Mouse (Mus musculus) cerebellum, adult 11 months (tissue): ENCODE data around the gene Neu3.

Experiments
- DNase-seq: peaks from one replicate; pipeline ENCODE4 v3.0.0; 2022

Gene Neu3

DNA sequence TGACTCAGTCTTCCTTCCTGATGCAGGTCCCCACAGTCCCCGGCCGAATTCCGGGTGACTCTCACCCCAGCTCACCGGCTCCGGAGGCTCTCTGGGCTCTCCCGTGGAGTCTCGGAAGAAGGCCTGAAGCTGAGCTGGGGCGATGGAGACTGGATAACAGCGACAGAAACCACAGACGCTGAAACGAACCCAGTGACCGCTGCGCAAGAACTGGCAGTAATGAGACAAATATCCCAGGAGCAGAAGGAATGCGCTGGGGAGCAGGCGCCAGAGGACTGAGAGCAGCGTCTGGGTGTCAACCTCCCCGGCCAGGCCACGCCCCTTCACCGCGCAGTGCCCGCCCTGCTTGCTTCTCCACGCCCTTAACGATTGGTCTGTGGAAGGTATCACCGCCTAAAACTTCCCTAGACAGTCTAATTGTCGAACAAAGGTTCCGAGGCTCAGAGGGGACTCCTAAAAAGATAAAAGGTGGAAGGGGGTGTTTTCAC lies at the start of gene Neu3:
Neu3 (minus strand) TSS at position 335 of the 488 bp plus-strand sequence.
- DNase-seq = peak; percentile 92

DNA sequence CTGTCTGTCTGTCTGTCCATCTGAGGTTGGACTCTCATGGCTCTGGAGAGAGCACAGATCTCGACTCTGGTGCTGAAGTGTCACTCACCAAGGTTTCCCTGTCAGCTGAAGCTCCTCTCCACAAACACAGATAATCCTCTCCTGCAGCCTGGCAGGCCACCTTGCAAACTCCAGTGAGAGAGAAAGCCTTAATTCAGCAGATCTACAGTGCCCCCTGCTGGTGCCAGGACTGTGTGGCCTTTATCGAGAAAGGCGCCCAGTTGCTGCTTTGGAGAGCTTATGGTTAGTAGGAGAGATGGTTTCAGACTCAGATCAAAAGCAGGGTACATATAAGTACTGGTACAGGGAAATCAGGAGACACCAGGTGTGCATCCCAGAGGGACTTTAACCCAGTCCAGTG lies 48.1 kb upstream of the Neu3 start:
- peak; percentile 58 for DNase-seq

DNA sequence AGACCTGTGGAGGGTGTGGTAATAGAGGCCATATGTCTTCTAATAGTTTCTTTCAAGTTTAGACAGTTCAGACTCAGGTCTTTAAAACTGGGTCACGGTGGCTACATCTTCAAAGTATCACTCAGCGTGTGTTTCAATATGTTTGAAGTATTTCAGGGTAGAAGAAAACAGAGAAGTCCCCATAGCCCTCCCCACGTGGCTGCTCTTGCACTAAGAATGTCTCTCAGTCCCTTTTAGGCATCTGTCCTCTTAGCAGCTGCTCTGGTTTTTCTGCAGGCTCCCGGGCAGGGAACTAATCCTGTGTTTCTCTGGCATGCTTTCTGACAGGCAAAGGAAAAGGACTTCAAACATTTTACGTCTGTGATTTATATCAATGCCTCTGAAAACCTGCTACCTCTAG lies 47.7 kb upstream of the Neu3 start:
- no peak for DNase-seq

DNA sequence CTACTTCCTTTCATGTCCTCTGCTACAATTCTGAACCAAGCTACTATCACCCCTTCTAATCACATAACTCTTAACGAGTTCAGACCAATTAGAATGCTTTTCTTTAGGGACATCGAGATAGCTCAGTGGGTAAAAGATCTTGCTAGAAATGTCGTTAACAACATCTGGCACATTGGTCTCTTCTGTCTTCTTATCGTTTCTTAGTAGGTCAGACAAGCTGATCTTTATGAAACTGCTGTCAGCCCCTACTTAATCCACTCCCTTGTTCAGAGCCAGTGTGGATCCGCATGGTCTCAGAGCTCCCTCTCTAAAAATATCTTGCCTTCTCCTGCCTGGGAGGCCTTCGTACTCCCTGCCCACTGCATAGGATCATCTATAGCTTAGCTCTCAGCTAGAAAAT lies 45.7 kb upstream of the Neu3 start:
- DNase-seq = no peak

DNA sequence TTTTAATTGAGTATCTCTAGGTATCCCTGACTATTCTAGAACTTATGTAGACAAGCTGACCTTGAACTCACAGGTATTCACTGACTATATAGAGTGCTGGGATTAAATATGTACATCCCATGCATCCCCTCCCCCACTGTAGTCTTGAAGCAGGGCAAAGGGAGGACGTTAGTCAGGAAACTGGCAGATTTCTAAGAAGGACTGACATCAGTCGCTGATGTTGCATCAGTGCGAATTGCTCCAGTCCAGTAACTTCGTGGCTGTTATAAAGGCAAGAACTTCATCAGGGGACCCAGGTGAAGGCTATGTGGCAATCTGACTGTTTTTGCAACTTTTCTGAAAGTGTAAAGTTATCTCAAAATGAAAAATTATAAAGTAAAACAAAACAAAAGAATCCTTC lies 41.1 kb upstream of the Neu3 start:
- DNase-seq = no peak

DNA sequence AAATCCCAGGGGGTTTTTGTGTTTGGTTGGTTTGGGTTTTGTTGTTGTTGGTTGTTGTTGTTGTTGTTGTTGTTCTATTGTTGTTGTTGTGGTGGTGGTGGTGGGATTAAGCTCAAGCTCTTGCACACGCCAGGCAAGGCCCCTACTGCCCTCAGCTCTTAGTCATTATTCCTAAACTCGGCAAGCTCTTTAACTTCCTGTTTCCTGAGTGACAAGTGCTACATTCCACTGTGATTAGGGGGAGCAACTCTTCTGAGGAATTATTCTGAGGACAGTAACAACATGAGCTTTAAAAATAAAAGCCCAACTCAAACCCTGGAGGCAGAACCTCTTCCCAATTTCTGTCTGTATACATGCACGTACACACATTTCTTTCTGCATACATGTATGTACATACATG lies 37.0 kb upstream of the Neu3 start:
- no peak for DNase-seq

DNA sequence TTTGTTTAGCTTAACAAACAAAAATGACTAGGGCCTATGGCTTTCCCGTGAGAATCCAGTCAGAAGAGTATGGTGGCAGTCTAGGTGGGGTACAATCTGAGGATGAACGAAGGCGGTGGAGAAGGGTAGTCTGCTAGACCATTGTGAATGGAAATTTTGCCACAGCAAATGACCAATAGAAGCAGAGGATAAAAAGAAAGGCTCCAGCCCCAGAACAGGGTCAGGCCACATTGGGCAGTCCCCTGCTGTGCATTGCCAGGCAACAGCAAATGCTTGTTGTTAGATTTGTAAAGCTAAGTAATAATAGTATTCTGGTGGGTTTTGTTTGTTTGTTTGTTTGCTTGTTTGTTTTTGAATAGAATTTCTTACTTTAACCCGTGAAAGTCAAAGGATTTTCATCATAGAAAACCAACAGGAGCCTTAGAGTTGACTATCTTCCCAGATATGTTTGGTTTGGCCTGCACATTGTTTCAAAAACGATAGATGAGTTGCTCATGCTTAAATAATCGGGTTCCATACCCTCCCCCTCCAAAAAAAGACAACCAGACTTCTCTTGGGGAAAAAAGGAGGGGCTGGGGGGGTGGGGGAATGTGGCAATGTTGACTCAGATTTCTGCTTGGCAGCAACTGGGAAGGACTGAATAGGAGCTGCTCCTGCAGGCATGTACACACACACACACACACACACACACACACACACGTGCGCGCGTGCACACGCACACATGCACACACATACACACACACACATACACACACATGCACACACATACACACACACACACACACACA lies 36.2 kb upstream of the Neu3 start:
- DNase-seq = no peak

DNA sequence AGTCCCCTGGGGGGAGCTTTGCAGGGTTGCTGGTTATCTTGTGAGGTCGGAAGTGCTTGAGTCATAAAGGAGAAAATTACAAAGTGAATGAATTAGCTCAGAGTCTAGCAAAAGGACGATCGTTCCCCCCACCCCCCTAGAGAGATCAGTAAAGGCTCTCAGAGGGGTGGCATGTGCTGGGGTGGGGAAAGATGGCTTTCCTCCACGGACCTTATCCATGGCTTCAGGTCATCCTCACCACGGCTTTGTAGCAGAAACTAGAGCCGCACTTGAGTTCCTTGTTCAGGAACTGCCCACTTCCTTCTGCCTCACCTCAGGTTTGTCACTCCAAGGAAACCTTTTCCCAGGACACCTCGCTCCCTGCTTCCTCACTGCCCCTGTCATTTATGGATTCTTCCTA lies 35.1 kb upstream of the Neu3 start, which contains the start of gene Spcs2:
Spcs2 (minus strand) TSS at position 101 of the 400 bp plus-strand sequence.
- no peak for DNase-seq

DNA sequence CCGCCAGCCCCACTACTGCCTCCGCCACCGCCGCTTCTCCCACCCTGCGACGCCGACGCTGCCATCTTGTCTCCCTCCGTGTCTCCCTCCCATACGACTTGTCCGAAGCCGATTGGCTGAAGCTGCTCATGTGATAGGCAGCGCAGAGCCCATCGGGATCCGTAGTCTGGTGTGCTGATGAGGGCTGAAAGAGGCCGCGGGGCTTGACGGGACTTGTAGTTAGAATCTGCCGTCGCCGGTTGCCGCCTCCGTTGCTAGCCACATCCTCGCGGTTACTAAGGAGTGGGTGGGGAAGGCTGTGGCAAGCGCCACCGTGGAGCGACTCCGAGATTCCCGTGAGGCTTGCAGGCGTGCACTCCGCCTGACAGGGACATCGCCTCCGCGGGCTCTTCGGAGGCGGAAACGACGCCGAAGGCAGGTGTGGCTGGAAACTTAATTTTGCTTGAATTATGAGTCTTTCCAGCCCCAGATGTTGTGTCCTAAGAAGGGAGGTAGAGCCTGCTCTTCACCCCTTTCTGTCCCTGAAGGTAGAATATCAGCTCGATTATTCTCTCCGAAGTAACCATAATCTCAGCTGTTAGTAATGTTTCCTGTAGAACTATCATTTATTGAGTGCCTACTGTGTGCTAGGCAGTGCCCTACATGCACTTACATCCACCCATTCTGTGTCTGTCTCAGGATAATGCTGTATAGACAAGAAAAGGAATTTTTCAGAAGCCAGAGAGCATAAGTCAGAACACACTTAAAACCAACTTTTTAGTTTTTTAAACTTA lies 30.8 kb upstream of the Neu3 start, which contains the start of gene Xrra1:
Xrra1 (plus strand) TSS at position 304 of the 773 bp plus-strand sequence.
- DNase-seq = peak; percentile 94

DNA sequence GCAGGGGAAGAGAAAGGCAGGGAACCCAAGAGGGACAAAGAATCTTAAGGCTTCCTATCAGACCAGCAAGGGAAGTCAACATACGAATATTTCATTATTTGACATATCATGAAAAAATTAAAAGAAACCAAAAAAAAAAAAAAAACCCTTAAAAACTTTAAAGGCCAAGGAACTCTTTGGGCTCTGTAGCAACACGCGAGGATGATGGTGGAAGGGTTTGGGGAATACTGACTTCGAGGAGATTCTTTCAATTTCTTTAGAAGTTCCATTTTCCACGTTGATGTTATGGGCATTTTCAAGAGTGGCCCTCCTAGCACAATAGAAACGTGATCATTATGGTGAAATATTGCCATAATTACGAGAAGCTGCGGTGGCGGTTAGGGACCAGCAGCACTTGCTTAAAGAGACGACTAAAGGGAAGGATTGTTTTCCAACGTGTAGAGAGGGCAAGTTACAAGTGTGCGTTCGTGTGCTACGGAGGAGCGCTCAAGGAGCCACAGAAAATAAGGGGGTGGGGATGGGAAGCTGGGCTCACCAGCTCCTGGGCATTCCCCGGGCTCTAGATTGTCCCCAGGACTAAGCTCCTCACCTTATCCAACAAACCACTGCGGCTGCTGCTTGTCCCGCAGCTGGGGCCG lies 30.1 kb upstream of the Neu3 start:
- no peak for DNase-seq

DNA sequence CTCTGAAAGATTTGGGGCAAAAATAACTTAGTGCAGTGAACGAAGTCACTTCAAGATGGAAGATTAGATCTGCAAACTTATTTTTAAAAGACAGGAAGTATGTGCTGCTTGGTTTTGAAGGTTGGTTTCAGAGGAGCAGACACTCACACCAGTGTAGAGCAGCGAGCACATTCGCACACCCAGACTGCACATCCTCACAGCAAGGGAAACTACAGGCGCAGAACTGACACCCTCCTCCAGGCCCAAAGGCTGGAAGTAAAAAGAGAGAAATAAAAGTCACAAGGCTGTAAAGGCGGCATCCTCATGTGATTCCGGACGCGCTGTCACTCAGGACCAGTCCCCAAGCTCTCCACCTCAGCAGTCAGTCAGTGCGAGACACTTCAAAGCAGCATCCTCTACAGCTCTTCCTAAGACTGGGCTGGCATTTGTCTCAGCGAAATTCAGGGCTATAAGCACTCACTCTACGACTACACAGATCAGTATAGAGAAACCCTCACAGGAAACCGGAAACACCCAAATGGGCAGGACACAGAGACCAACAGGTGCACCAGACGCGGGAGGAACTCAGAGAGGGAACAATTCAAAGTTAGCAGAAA lies 28.1 kb upstream of the Neu3 start:
- DNase-seq = no peak

DNA sequence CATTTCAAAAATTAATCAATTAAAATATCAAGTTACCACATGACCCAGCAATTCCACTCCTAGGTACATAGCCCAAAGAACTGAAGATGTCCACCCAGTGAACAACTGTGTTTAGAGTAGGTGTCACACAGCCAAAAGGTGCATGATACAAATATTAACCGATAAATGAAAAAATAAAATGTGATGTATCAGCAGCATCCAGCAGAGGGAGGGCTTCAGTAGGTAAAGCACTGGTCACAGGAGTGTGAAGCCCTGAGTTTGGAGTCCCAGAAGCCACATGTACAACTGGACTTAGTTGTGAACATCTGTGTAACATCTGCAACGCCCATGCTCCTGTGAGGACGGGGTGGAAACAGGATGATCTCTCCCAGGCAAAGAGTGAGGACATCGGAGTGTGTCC lies 26.1 kb upstream of the Neu3 start:
- DNase-seq = no peak

DNA sequence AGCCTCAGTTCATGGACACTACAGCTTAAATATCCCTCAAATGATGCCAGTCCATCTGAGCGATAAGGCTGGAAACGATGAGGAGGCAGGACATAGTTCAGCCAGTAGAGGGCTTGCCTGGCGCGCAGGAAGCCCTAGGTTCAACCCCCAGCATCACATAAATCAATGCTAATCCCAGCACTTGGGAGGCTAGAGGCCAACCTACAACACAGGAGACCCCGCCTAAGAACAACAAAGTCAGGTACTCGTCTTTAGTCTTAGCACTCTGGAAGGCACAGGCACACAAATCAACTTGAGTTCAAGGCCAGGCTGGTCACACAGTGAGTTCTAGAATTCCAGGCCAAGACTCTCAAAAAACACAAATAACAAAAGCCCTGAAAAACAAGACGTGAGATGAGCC lies 25.1 kb upstream of the Neu3 start:
- no peak for DNase-seq

DNA sequence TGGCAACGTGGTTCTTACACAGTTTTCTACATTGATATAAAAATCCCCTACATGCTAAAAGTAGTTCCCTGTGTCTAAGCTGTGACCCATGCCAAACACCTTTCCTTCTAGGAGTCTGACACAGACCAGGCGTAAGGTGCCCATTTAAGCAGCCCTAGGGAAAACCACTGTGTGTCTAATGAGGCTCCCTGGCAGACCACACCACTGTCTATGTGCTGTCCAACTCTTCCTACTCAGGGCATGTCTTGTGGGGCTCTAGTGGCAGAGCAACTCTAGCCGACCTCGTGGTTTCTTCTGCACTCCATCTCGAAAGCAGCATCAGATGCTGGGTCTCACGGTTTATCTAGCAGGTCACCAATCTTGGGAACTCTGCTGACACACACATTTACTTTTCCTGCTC lies 23.4 kb upstream of the Neu3 start:
- no peak for DNase-seq

DNA sequence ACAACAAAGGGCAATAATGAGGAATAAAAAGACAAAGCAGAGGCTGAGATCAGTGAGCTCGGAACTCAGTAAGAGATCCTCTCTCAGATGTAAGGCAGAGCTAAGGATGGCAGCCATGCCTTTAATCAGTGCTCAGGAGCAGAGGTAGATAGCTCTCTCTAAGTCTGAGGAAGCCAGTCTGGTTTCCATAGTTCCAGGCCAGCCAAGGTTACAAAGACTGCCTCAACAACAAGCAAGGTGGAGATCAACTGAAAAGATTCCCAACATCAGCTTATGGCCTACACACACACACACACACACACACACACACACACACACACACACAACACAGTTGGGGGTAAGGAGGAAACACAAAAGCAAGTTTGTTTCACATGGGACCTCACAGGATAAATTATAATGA lies 22.9 kb upstream of the Neu3 start:
- no peak for DNase-seq

DNA sequence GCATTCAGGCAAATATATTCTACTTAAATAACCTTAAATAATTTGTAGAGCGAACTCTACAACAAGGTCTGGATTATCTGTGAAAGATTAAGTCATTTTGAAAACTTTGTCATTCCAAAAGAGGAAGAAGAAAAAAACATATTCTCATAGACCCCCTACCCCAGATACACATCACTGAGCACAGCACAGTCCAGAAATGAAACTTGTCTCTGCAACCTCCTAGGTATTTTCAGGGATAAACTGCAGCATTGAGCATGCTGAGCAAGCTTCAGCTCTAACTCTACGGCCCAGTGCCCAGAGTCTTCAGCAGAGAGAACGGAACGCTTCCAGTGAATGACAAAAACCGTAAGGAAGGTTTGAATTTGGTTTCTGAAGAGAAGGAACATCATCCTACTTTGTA lies 22.3 kb upstream of the Neu3 start:
- DNase-seq = no peak

DNA sequence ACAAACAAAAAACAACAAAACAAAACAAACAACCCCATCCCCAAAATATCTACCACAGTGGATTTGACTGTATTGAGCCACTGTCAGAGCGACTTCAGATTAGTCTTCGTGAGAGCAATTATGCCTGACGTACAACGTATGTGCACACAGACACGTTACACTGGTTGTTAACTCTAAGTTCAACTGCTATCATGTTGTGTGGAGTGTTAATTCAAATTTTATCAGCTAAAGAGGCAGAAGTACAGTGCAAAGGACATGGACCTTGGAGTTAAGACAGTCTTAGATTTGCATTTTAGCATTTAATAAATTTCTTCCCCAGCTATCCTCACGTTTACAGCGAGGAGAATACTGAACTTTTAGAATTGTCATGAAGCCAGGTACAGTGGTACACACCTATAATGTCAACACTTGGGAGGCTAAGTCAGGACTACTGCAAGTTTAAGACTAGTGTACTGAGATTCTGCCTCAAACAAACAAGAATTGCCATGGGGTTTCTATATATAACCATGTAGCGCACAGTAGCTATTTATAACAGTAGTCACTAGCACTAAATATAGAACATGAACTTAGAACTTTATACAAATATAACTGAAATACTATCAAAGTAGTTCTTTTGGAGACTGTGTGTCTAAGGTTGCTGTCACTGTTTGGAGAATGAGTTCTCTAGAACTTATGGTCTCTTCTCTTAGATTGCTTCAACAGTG lies 17.5 kb upstream of the Neu3 start:
- DNase-seq = no peak

DNA sequence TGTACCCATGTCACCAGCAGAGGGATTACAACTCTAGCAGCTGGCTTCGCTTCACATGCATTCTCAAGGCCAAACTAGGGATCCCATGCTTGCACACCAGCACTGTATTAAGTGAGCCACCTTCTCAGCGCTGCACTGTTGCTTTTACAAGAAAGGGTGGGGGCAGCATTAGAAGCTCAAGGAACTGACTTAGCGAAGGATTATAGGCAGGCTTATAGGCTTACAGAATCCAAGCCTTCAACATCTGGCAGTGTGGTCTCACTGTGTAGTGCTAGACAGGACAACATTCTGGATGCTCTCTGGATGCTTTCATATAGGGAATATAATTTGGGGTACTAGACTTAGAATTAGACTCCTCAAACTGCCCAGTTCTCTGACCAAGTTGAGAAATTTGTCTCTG lies 10.0 kb upstream of the Neu3 start:
- no peak for DNase-seq

DNA sequence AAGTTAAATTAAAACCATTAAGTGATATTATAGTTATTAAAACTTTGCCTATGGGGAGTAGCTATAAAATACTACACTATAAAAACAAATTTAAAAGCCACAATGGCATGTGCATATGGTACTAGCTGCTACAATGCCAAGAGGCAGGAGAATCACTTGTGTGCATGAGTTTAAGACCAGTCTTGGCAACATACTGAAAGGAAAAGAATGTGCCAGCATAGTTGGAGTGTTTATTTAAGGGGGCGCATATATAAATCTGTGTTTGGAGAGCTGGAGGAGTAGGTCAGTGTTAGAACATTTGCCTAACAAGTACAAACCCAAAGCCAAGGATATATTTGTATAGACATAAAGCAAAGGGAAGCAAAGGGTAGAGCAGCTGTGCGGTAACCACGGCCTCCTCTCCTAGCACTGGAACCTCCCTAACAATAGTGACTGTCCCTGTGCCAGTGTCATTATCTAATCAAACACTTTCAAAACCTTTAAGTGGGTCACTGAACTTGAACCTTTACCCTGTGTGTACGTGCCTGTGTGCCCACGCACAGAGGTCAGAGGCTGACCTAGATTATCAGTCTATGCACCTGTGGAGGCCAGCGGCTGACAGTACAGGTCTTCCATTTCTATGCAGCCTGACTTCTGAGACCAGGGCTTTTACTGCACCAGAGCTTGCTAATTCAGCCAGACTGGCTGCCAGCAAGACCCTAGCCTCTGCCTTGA lies 9.3 kb upstream of the Neu3 start:
- DNase-seq = no peak

DNA sequence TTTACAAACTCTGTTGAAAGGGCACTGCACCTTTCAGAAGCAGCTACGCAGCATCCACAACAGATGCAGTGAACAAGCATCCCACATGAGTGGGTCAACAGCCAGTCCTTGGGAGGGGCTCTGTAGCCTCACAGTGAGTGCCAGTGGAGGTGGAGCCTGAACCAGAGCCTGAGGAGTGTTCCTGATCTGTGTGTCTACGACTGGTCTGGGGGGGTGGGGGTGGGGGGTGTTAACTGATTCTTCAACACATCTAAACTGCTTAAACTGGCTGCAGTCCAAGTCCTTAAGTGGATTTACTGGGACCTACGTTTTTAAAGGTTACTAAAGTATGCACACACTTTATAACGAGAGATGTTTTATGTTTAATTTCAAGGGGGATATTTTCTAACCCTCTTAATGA lies 8.6 kb upstream of the Neu3 start:
- no peak for DNase-seq

DNA sequence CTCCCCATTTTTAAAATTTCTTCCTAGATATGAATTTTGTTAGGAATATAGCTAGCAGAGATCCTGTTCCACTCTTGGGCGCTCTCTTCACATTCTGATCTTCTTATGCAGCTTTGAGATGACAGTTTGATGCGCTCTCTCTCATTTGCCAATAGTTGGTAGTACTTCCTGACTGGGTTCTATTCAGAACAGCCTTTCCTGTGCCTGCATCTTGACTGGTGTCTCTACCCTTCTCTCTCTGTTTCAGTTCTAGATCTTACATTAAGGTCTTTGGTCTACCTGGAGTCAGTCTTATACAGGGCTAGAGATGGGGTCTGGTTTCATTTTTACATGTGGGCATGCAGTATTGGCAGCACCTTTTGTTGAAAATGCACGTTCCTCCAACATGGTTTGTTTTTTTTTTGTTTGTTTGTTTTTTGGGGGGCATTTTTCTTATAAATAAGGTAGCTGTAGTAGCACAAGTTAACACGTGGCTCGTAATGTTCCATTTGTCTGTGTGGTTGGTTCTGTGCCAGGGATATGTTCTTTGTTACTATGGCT lies 6.2 kb upstream of the Neu3 start:
- DNase-seq = no peak

DNA sequence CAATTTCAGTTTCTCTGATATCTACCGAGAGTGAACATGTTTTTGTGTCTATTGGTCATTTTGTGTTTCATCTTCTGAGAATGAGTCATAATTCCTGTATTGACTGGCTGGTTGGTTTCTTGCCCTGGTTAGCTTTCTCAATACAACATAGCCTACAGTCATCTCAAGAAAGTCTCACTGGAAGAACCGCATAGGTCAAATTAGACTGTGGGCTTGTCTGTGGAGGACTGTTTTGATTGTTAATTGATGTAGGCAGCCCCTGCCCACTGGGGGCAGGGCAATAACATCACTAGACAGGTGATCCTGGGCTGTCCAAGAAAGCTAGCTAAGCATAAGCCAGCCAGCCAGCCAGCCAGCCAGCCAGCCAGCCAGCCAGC lies 5.6 kb upstream of the Neu3 start:
- no peak for DNase-seq
